Mouse (Mus musculus) left cerebral cortex, adult 2 months (tissue): ENCODE results near the gene Hist2h2ab. TPM values are rescaled to one million over a fixed set of nuclear protein-coding genes. Genes with fewer than 3 reads are reported as not detected.
"Not testable (repeated sequence)": the region's sequence is repeated elsewhere in the genome, so short reads cannot be mapped to it uniquely, and the experiment has no call there.

Source experiments
- DNase-seq, 2 experiments: peaks; one replicate each; pipeline ENCODE4 v3.0.0; 2021 to 2022; ENCODE audit warnings: low spot score in 2 of 2, mixed read lengths in 1 of 2; ENCODE audit errors: extremely low spot score in 1 of 2
- H3K27ac ChIP-seq: fragments of 200-600 bp; 2 replicates; pipeline ENCODE4 v1.8.1; 2022
- H3K4me3 ChIP-seq: fragments of 200-600 bp; 2 replicates; pipeline ENCODE4 v1.8.1; 2022
- CTCF ChIP-seq: fragments of 200-600 bp; IDR thresholded peaks from 2 replicates; pipeline ENCODE4 v1.8.1; 2022; ENCODE audit warnings: antibody characterized with exemption, mild to moderate bottlenecking, moderate library complexity
- intact Hi-C: fragments of 180-260 bp; cut with DNase I; formaldehyde crosslinking; loops from one replicate; pipeline ENCODE4 v1.15.1; 2025
- long read RNA-seq, 2 experiments: library from polyadenylated mRNA; stranded (forward); transcript quantifications; one replicate each; pipeline ENCODE4 v2.0.0; 2021; ENCODE audit warnings: borderline mapping rate in 2 of 2
- total RNA-seq, 2 experiments: library from RNA; stranded (reverse); gene quantifications; 2 replicates each; pipeline ENCODE4 v1.2.3; 2021

Hist2h2ab gene
- 10 to 100 TPM; 10.4 to 10.8 TPM for total RNA-seq
- long read RNA-seq, experiment 1: 0 reads
- long read RNA-seq, experiment 2: 0 reads

- intact Hi-C loops: loop anchor here (2.0 to 5.0 kb wide), 2 partner anchors 43 to 152 kb away; partner anchors contain the start of gene Hist2h4
- peak within 1 kb of the TSS; percentile 98 for H3K27ac ChIP-seq
- DNase-seq: peak; percentile 75 to 76
Measured at GRCm38 (mm10) chr3:96219661-96220130, at the start of gene Hist2h2ab, which contains the start of gene Bola1. Hist2h2ab (plus strand) TSS chr3:96219865. Bola1 (minus strand) TSS chr3:96219709.

GRCm38 (mm10) chr3:96170276-96170675, 49.4 kb upstream of the Hist2h2ab start:
- no peak for DNase-seq
- Histone ChIP-seq H3K27ac (peak overlapping the region; percentile 99), H3K4me3 (no peak overlapping the region)
- no peak for TF ChIP-seq CTCF
- intact Hi-C loops: no loop called here

More at GRCm38 (mm10) chr3:96219661-96220130, at the start of gene Hist2h2ab, which contains the start of gene Bola1:
- H3K4me3 ChIP-seq: peak within 1 kb of the TSS; percentile 77
- TF ChIP-seq CTCF: no peak

GRCm38 (mm10) chr3:96170976-96171545, 48.6 kb upstream of the Hist2h2ab start:
- peak overlapping the region; percentile 99 for H3K27ac ChIP-seq
- peak overlapping the region; percentile 90 for H3K4me3 ChIP-seq
- intact Hi-C loops: no loop called here
- DNase-seq: no peak
- no peak for TF ChIP-seq CTCF

GRCm38 (mm10) chr3:96171583-96172196, 48.0 kb upstream of the Hist2h2ab start:
- intact Hi-C loops: no loop called here
- no peak for TF ChIP-seq CTCF
- H3K27ac ChIP-seq: peak overlapping the region; percentile 99
- peak overlapping the region; percentile 90 for H3K4me3 ChIP-seq
- no peak for DNase-seq

- Histone ChIP-seq H3K27ac (peak within 1 kb of the TSS; percentile 99), H3K4me3 (peak within 1 kb of the TSS; percentile 90)
- intact Hi-C loops: no loop called here
- no peak for TF ChIP-seq CTCF
- DNase-seq: peak; percentile 75 to 83
Measured at GRCm38 (mm10) chr3:96172197-96173178, 47.2 kb upstream of the Hist2h2ab start, which contains the start of gene Sf3b4. Sf3b4 (plus strand) TSS chr3:96172332.

- Histone ChIP-seq H3K27ac (no peak overlapping the region), H3K4me3 (peak overlapping the region; percentile 90)
- no peak for TF ChIP-seq CTCF
- no peak for DNase-seq
- intact Hi-C loops: no loop called here
Measured at GRCm38 (mm10) chr3:96173185-96173584, 46.5 kb upstream of the Hist2h2ab start.

- intact Hi-C loops: not testable (repeated sequence)
Measured at GRCm38 (mm10) chr3:96174042-96174441, 45.6 kb upstream of the Hist2h2ab start.

GRCm38 (mm10) chr3:96175251-96175650, 44.4 kb upstream of the Hist2h2ab start:
- no peak overlapping the region for H3K27ac ChIP-seq
- TF ChIP-seq CTCF: no peak
- intact Hi-C loops: no loop called here
- no peak overlapping the region for H3K4me3 ChIP-seq
- no peak for DNase-seq

More at GRCm38 (mm10) chr3:96174042-96174441, 45.6 kb upstream of the Hist2h2ab start:
- H3K4me3 ChIP-seq, DNase-seq, H3K27ac ChIP-seq: not testable (repeated sequence)

- Histone ChIP-seq H3K4me3 (no peak overlapping the region), H3K27ac (no peak overlapping the region)
- DNase-seq: no peak
- TF ChIP-seq CTCF: no peak
- intact Hi-C loops: no loop called here
Measured at GRCm38 (mm10) chr3:96178427-96178826, 41.2 kb upstream of the Hist2h2ab start.

GRCm38 (mm10) chr3:96178902-96179301, 40.8 kb upstream of the Hist2h2ab start:
- no peak overlapping the region for H3K4me3 ChIP-seq
- DNase-seq: no peak
- H3K27ac ChIP-seq: no peak overlapping the region
- intact Hi-C loops: no loop called here
- TF ChIP-seq CTCF: no peak

- Histone ChIP-seq H3K4me3 (no peak overlapping the region), H3K27ac (no peak overlapping the region)
- TF ChIP-seq CTCF: no peak
- intact Hi-C loops: no loop called here
- DNase-seq: no peak
Measured at GRCm38 (mm10) chr3:96179531-96179930, 40.1 kb upstream of the Hist2h2ab start.
